ENCODE assay signal across 9 mouse cellular contexts in the genomic region with DNA sequence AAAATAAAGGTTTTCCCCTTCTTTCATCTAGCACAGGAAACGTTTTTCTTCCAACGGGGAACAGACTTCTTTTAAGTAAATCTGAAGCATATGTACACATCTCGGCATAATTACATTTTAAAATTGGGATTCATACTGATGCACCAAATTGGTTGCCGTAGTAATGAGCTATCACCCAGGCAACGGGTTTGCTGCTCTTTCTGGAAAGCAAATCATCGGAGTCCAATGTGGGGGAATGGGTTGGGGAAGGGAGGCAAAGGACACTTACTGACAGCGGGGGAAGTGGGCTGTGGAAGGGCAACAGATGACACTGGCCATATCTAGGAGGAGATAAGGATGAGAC.
DNase-seq lines count a peak whose midpoint lies in the region; ATAC-seq and TF ChIP-seq lines count a peak whose summit lies in the region.
"Had no signal": no experiment of that assay in that cellular context is flagged by ENCODE, and none has a peak within 500 bp of the region (broad histone marks: within the 10 kb centered on the region; RNA-seq: fewer than 3 reads in every experiment).

No protein-coding gene starts in this region.

- DNase-seq in cerebellum, adult 2 months: no peak
- peak; percentile 83 for DNase-seq in hindbrain, postnatal 0 days (ENCODE audit: low spot score)
- DNase-seq in midbrain, embryonic 11.5 days (ENCODE audit: low spot score, missing footprints): no peak
- DNase-seq in right cerebral cortex, postnatal 4 days: peak; percentile 52
- DNase-seq in adrenal gland, adult 8-10 months: no peak
- DNase-seq in heart, adult 9 months (ENCODE audit: low spot score in 2 of 2): no peak
- DNase-seq: lung, adult 2 months had no signal

- H3K4me2 ChIP-seq in hindbrain, postnatal 0 days (ENCODE audit: low read depth, low read length): peak overlapping the region; percentile 53
- H3K4me2 ChIP-seq in midbrain, embryonic 11.5 days: peak overlapping the region; percentile 41
- no peak overlapping the region for H3K4me2 ChIP-seq in kidney, embryonic 15.5 days

- TF ChIP-seq POLR2A in cerebellum, adult 2 months (IDR thresholded peaks at IDR 0.05; ENCODE audit: borderline replicate concordance, insufficient read depth, low read length): no peak

- no peaks in the 10 kb centered on the region for H3K36me3 ChIP-seq in hindbrain, postnatal 0 days (ENCODE audit: insufficient read depth, low read length)
- H3K36me3 ChIP-seq in midbrain, embryonic 11.5 days (ENCODE audit: control insufficient read depth, insufficient read depth, low read length): no peaks in the 10 kb centered on the region
- H3K36me3 ChIP-seq in kidney, embryonic 15.5 days: no peaks in the 10 kb centered on the region

- H3K27me3 ChIP-seq in cerebellum, adult 2 months (ENCODE audit: control insufficient read depth, insufficient read depth, low read length): no peaks in the 10 kb centered on the region
- H3K27me3 ChIP-seq in hindbrain, postnatal 0 days (ENCODE audit: insufficient read depth, low read length): no peaks in the 10 kb centered on the region
- no peaks in the 10 kb centered on the region for H3K27me3 ChIP-seq in midbrain, embryonic 11.5 days (ENCODE audit: control insufficient read depth, insufficient read depth, low read length)
- no peaks in the 10 kb centered on the region for H3K27me3 ChIP-seq in kidney, embryonic 15.5 days

- no peak overlapping the region for H3K27ac ChIP-seq in cerebellum, adult 2 months (ENCODE audit: insufficient read depth, low read length)
- H3K27ac ChIP-seq in hindbrain, postnatal 0 days: peak overlapping the region; percentile 84
- peak overlapping the region; percentile 87 for H3K27ac ChIP-seq in midbrain, embryonic 11.5 days (ENCODE audit: low read depth, low read length)
- no peak overlapping the region for H3K27ac ChIP-seq in kidney, embryonic 15.5 days

- WGBS in cerebellum, adult 2 months: 8% methylated on average over 7 of the region's 7 CpGs
- 4% methylated on average over 7 of the region's 7 CpGs for WGBS in hindbrain, postnatal 0 days
- 14% methylated on average over 7 of the region's 7 CpGs for WGBS in midbrain, embryonic 11.5 days
- WGBS in kidney, embryonic 15.5 days: 52% methylated on average over 7 of the region's 7 CpGs

- H3K4me1 ChIP-seq in cerebellum, adult 2 months (ENCODE audit: control insufficient read depth, insufficient read depth, low read length): no peaks in the 10 kb centered on the region
- peaks cover 13% of the 10 kb centered on the region; the same call in 1 of the 2 replicates for H3K4me1 ChIP-seq in hindbrain, postnatal 0 days (ENCODE audit: insufficient read depth, low read length)
- peaks cover 13% of the 10 kb centered on the region for H3K4me1 ChIP-seq in midbrain, embryonic 11.5 days (ENCODE audit: control insufficient read depth, insufficient read depth, low read length)
- H3K4me1 ChIP-seq in kidney, embryonic 15.5 days: no peaks in the 10 kb centered on the region

- no peak for ATAC-seq in cerebellum, adult (ENCODE audit: insufficient number of reproducible peaks, low FRiP score, low TSS enrichment)
- peak; percentile 80 for ATAC-seq in hindbrain, postnatal 0 days
- peak; percentile 73 for ATAC-seq in midbrain, embryonic 11.5 days (ENCODE audit: low FRiP score)
- no peak for ATAC-seq in kidney, embryonic 15.5 days (replicated peaks; ENCODE audit: low FRiP score)

- no peak for TF ChIP-seq CTCF in cerebellum, adult 2 months (IDR thresholded peaks at IDR 0.05; ENCODE audit: borderline replicate concordance, insufficient read depth, low read depth, low read length)
- TF ChIP-seq CTCF in hindbrain, postnatal 0 days (IDR thresholded peaks at IDR 0.05; ENCODE audit: low read depth): no peak

- H3K9ac ChIP-seq in hindbrain, postnatal 0 days (replicated peaks; ENCODE audit: low read length): no peak overlapping the region
- no peak overlapping the region; the same call in 1 of the 2 replicates for H3K9ac ChIP-seq in midbrain, embryonic 11.5 days (ENCODE audit: low read length)
- no peak overlapping the region for H3K9ac ChIP-seq in kidney, embryonic 15.5 days

- H3K4me3 ChIP-seq in cerebellum, adult 2 months (replicated peaks; ENCODE audit: insufficient read depth, low read depth, low read length): peak overlapping the region; percentile 4
- H3K4me3 ChIP-seq in hindbrain, postnatal 0 days (ENCODE audit: low read length): peak overlapping the region; percentile 22
- no peak overlapping the region; the same call in 1 of the 2 replicates for H3K4me3 ChIP-seq in midbrain, embryonic 11.5 days (ENCODE audit: low read depth, low read length)
- H3K4me3 ChIP-seq in kidney, embryonic 15.5 days (replicated peaks): no peak overlapping the region

- H3K9me3 ChIP-seq in hindbrain, postnatal 0 days (ENCODE audit: low read length): no peaks in the 10 kb centered on the region
- H3K9me3 ChIP-seq in midbrain, embryonic 11.5 days (ENCODE audit: control insufficient read depth, low read length): no peaks in the 10 kb centered on the region
- no peaks in the 10 kb centered on the region for H3K9me3 ChIP-seq in kidney, embryonic 15.5 days (replicated peaks)

Comparison
In these comparisons a context has a peak if more than half of its experiments do, and no peak if none do; other contexts are left out.
1. DNase-seq: peak in hindbrain, postnatal 0 days (single experiment) and right cerebral cortex, postnatal 4 days (single experiment); none in cerebellum, adult 2 months (0 of 2), midbrain, embryonic 11.5 days (single experiment), adrenal gland, adult 8-10 months (single experiment) and heart, adult 9 months (0 of 2).
2. H3K27ac ChIP-seq: peak in hindbrain, postnatal 0 days (single experiment) and midbrain, embryonic 11.5 days (single experiment); none in cerebellum, adult 2 months (single experiment) and kidney, embryonic 15.5 days (single experiment).
3. H3K4me3 ChIP-seq: peak in cerebellum, adult 2 months (single experiment) and hindbrain, postnatal 0 days (single experiment); none in midbrain, embryonic 11.5 days (single experiment) and kidney, embryonic 15.5 days (single experiment).
4. ATAC-seq: peak in hindbrain, postnatal 0 days (single experiment) and midbrain, embryonic 11.5 days (single experiment); none in cerebellum, adult (single experiment) and kidney, embryonic 15.5 days (single experiment).